Mouse (Mus musculus) granulocyte monocyte progenitor cell, adult 5-6 weeks (primary cell): ENCODE results near the gene Gm10188. TPM values are rescaled to one million over a fixed set of nuclear protein-coding genes. Genes with fewer than 3 reads are reported as not detected.

Experiments used
- ATAC-seq: replicated peaks from 2 replicates; pipeline ENCODE4 v1.8.0; 2016; ENCODE audit warnings: mild to moderate bottlenecking, moderate TSS enrichment, inconsistent platforms; ENCODE audit not compliant: poor library complexity, severe bottlenecking
- total RNA-seq, 2 experiments: library from RNA; stranded (forward) in 1 of 2; stranded (reverse) in 1 of 2; fragments of 200-712, 200-1000 nt in 1 of 2; fragments of >200 nt in 1 of 2; fragmentation: Nextera tagmentation in 1 of 2; gene quantifications; 2 replicates each; pipeline ENCODE4 v1.2.3; 2014 to 2017

The Gm10188 gene
- total RNA-seq, 2 experiments from 2014 or later: not detected

GRCm38 (mm10) chr1:132197666-132198065, 31.9 kb downstream of the Gm10188 start:
- no peak for ATAC-seq

- ATAC-seq: no peak
These were observed 33.2 kb downstream of the Gm10188 start for GRCm38 (mm10) chr1:132196337-132196736.

GRCm38 (mm10) chr1:132195681-132196080, 33.9 kb downstream of the Gm10188 start:
- no peak for ATAC-seq

- ATAC-seq: no peak
These were observed 34.5 kb downstream of the Gm10188 start for GRCm38 (mm10) chr1:132195100-132195499.

GRCm38 (mm10) chr1:132194624-132195023, 34.9 kb downstream of the Gm10188 start:
- ATAC-seq: no peak

GRCm38 (mm10) chr1:132193806-132194205, 35.8 kb downstream of the Gm10188 start:
- ATAC-seq: no peak

GRCm38 (mm10) chr1:132191786-132192680, 37.5 kb downstream of the Gm10188 start:
- peak; percentile 43; the same call in 1 of the 2 replicates for ATAC-seq

GRCm38 (mm10) chr1:132191093-132191785, 38.3 kb downstream of the Gm10188 start, which contains the start of the genes Lemd1 and AC124108.1:
Gene Lemd1, plus strand, starts transcription at chr1:132191431.
Gene AC124108.1, plus strand, starts transcription at chr1:132191457.
- no peak for ATAC-seq

GRCm38 (mm10) chr1:132190621-132191092, 38.9 kb downstream of the Gm10188 start:
- no peak for ATAC-seq

GRCm38 (mm10) chr1:132190040-132190513, 39.5 kb downstream of the Gm10188 start:
- ATAC-seq: peak; percentile 28

- ATAC-seq: no peak
These were observed 40.3 kb downstream of the Gm10188 start for GRCm38 (mm10) chr1:132189231-132189630.

GRCm38 (mm10) chr1:132188442-132189066, 41.0 kb downstream of the Gm10188 start:
- no peak for ATAC-seq

- no peak for ATAC-seq
These were observed 43.3 kb downstream of the Gm10188 start for GRCm38 (mm10) chr1:132186303-132186702.

Other genes starting within 250 kb of the Gm10188 start
- 83.3 and 104 TPM in 2 replicates for gene Elk4, start 222.2 kb downstream of the Gm10188 start, total RNA-seq (2014; fragmentation: Nextera tagmentation)
- gene Elk4, start 222.2 kb downstream of the Gm10188 start, total RNA-seq (2017): 51.9 and 63.8 TPM in 2 replicates
- not detected in 2 replicates for gene Mfsd4a, start 161.7 kb downstream of the Gm10188 start, total RNA-seq (2014; fragmentation: Nextera tagmentation)
- gene Mfsd4a, start 161.7 kb downstream of the Gm10188 start, total RNA-seq (2017): 0.82 and 4.8 TPM in 2 replicates
- gene Cdk18, start 90.1 kb downstream of the Gm10188 start, total RNA-seq (2014; fragmentation: Nextera tagmentation): 4.0 and 6.5 TPM in 2 replicates
- 0.36 and 0.43 TPM in 2 replicates for gene Cdk18, start 90.1 kb downstream of the Gm10188 start, total RNA-seq (2017)
- gene Lemd1, start 38.3 kb downstream of the Gm10188 start, total RNA-seq (2014; fragmentation: Nextera tagmentation): not detected in 2 replicates
- not detected in 2 replicates for gene Lemd1, start 38.3 kb downstream of the Gm10188 start, total RNA-seq (2017)
- not detected in 2 replicates for gene AC124108.1, start 38.3 kb downstream of the Gm10188 start, total RNA-seq (2014; fragmentation: Nextera tagmentation)
- not detected in 2 replicates for gene AC124108.1, start 38.3 kb downstream of the Gm10188 start, total RNA-seq (2017)
- gene Klhdc8a, start 68.9 kb upstream of the Gm10188 start, total RNA-seq (2014; fragmentation: Nextera tagmentation): not detected in 2 replicates
- gene Klhdc8a, start 68.9 kb upstream of the Gm10188 start, total RNA-seq (2017): not detected in 2 replicates
- 37.2 and 40.4 TPM in 2 replicates for gene Nuak2, start 86.4 kb upstream of the Gm10188 start, total RNA-seq (2014; fragmentation: Nextera tagmentation)
- 19.3 and 21.7 TPM in 2 replicates for gene Nuak2, start 86.4 kb upstream of the Gm10188 start, total RNA-seq (2017)
- gene Tmcc2, start 161.5 kb upstream of the Gm10188 start, total RNA-seq (2014; fragmentation: Nextera tagmentation): 1.5 and 6.2 TPM in 2 replicates
- gene Tmcc2, start 161.5 kb upstream of the Gm10188 start, total RNA-seq (2017): 3.7 and 4.2 TPM in 2 replicates
- 16.4 and 19.2 TPM in 2 replicates for gene Dstyk, start 187.8 kb upstream of the Gm10188 start, total RNA-seq (2014; fragmentation: Nextera tagmentation)
- gene Dstyk, start 187.8 kb upstream of the Gm10188 start, total RNA-seq (2017): 18.1 and 43.1 TPM in 2 replicates
- 61.6 and 73.4 TPM in 2 replicates for gene Rbbp5, start 247.6 kb upstream of the Gm10188 start, total RNA-seq (2014; fragmentation: Nextera tagmentation)
- gene Rbbp5, start 247.6 kb upstream of the Gm10188 start, total RNA-seq (2017): 52.7 and 57.8 TPM in 2 replicates